Mouse (Mus musculus) cerebellum, adult 11-12 months (tissue): ENCODE data around the gene Maz.

ENCODE experiments used
- DNase-seq: peaks from one replicate; pipeline ENCODE4 v3.0.0; 2022

Gene Maz

GRCm38 (mm10) chr7:127020901-127021562, 5.8 kb downstream of the Maz start, which contains the start of the genes Gm42742 and Prrt2:
Gene Gm42742, minus strand, starts transcription at chr7:127021097.
Gene Prrt2, minus strand, starts transcription at chr7:127021211.
- DNase-seq, result peak; percentile 85

GRCm38 (mm10) chr7:127020491-127020890, 6.3 kb downstream of the Maz start:
- no peak for DNase-seq

GRCm38 (mm10) chr7:127020031-127020430, 6.8 kb downstream of the Maz start:
- peak; percentile 60 for DNase-seq

- peak; percentile 66 for DNase-seq
These were observed 7.4 kb downstream of the Maz start for GRCm38 (mm10) chr7:127019306-127019960.

- DNase-seq, result peak; percentile 73
These were observed 8.2 kb downstream of the Maz start for GRCm38 (mm10) chr7:127018416-127019305.

GRCm38 (mm10) chr7:127017950-127018345, 8.9 kb downstream of the Maz start:
- peak; percentile 69 for DNase-seq

- peak; percentile 98 for DNase-seq
These were observed 9.6 kb downstream of the Maz start, which contains the start of gene Pagr1a for GRCm38 (mm10) chr7:127016971-127017949. Gene Pagr1a, minus strand, starts transcription at chr7:127017352.

GRCm38 (mm10) chr7:127016486-127016938, 10.3 kb downstream of the Maz start:
- DNase-seq, result peak; percentile 78

- no peak for DNase-seq
These were observed 10.6 kb downstream of the Maz start, which contains the start of gene Pagr1b for GRCm38 (mm10) chr7:127016481-127016485. Gene Pagr1b, minus strand, starts transcription at chr7:127016484.

GRCm38 (mm10) chr7:127016081-127016480, 10.8 kb downstream of the Maz start:
- DNase-seq, result peak; percentile 86

GRCm38 (mm10) chr7:127014993-127015392, 11.8 kb downstream of the Maz start:
- DNase-seq, result peak; percentile 47

- peak; percentile 77 for DNase-seq
These were observed 12.5 kb downstream of the Maz start, which contains the start of gene Mvp for GRCm38 (mm10) chr7:127014320-127014719. Gene Mvp, minus strand, starts transcription at chr7:127014621.

- peak; percentile 54 for DNase-seq
These were observed 13.5 kb downstream of the Maz start for GRCm38 (mm10) chr7:127013385-127013784.

- peak; percentile 54 for DNase-seq
These were observed 14.0 kb downstream of the Maz start for GRCm38 (mm10) chr7:127012845-127013244.

- DNase-seq, result peak; percentile 49
These were observed 14.5 kb downstream of the Maz start for GRCm38 (mm10) chr7:127012374-127012773.

GRCm38 (mm10) chr7:127011717-127012116, 15.1 kb downstream of the Maz start:
- DNase-seq, result peak; percentile 62

- no peak for DNase-seq
These were observed 15.8 kb downstream of the Maz start for GRCm38 (mm10) chr7:127011051-127011450.

GRCm38 (mm10) chr7:127009307-127010085, 17.3 kb downstream of the Maz start:
- DNase-seq, result peak; percentile 77

GRCm38 (mm10) chr7:127008239-127009019, 18.4 kb downstream of the Maz start:
- peak; percentile 100 for DNase-seq

GRCm38 (mm10) chr7:127007313-127008024, 19.4 kb downstream of the Maz start:
- DNase-seq, result peak; percentile 52
